Mouse (Mus musculus) forebrain, embryonic 12.5 days (tissue): ENCODE results near the gene Dnajb1. TPM values are rescaled to one million over a fixed set of nuclear protein-coding genes. Genes with fewer than 3 reads are reported as not detected.
A peak's percentile ranks its signal among the peaks of the same experiment; 100 is the strongest.

ENCODE experiments used
- ATAC-seq: fragments of 200-750 bp; cut with Nextera tagmentation; 2 replicates; pipeline ENCODE4 v1.8.0; 2017; ENCODE audit warnings: moderate TSS enrichment; ENCODE audit not compliant: low FRiP score
- H3K27ac ChIP-seq: fragments of 300-500 bp; sonication (generic); 2 replicates; pipeline ENCODE4 v1.5.1; 2016; ENCODE audit warnings: mild to moderate bottlenecking
- H3K27me3 ChIP-seq: fragments of 300-500 bp; sonication (generic); 2 replicates; pipeline ENCODE4 v1.6.1; 2016; ENCODE audit warnings: mild to moderate bottlenecking
- H3K36me3 ChIP-seq: fragments of 300-500 bp; sonication (generic); replicated peaks from 2 replicates; pipeline ENCODE4 v1.6.1; 2016; ENCODE audit warnings: mild to moderate bottlenecking
- H3K4me1 ChIP-seq: fragments of 300-500 bp; sonication (generic); 2 replicates; pipeline ENCODE4 v1.6.1; 2016
- H3K4me2 ChIP-seq: fragments of 300-500 bp; sonication (generic); 2 replicates; pipeline ENCODE4 v1.6.1; 2016; ENCODE audit warnings: mild to moderate bottlenecking, moderate library complexity
- H3K4me3 ChIP-seq: fragments of 300-500 bp; sonication (generic); replicated peaks from 2 replicates; pipeline ENCODE4 v1.5.1; 2016; ENCODE audit warnings: mild to moderate bottlenecking
- H3K9ac ChIP-seq: fragments of 300-500 bp; sonication (generic); 2 replicates; pipeline ENCODE4 v1.6.1; 2016; ENCODE audit warnings: mild to moderate bottlenecking
- H3K9me3 ChIP-seq: fragments of 300-500 bp; sonication (generic); 2 replicates; pipeline ENCODE4 v1.6.1; 2016
- WGBS: fragments of 180-500 bp; shearing (Covaris S2); methylation state at CpG from one replicate; pipeline ENCODE4 v1.1.7; 2016; 5-methylcytosine and 5-hydroxymethylcytosine counted together
- polyA plus RNA-seq: library from polyadenylated mRNA; unstranded; fragments of >200 nt; fragmentation: Nextera tagmentation; extraction: Ambion mirVana; gene quantifications from 2 replicates; pipeline ENCODE4 v1.2.1, GENCODE M21; 2016

The Dnajb1 gene
- polyA plus RNA-seq, 1 experiment from 2014 or later = 63.0 TPM

- no peak overlapping the region for H3K4me3 ChIP-seq
- H3K4me2 ChIP-seq = no peak overlapping the region
- no peaks in the 10 kb centered on the region for H3K27me3 ChIP-seq
- 95% methylated on average over 10 of the region's 10 CpGs for WGBS
- no peaks in the 10 kb centered on the region for H3K9me3 ChIP-seq
- peaks cover 31% of the 10 kb centered on the region for H3K4me1 ChIP-seq
- H3K27ac ChIP-seq = no peak overlapping the region
- no peak overlapping the region for H3K9ac ChIP-seq
- no peak for ATAC-seq
- peaks cover 46% of the 10 kb centered on the region for H3K36me3 ChIP-seq
Measured at GRCm38 (mm10) chr8:83571791-83572190, 36.2 kb upstream of the Dnajb1 start.

GRCm38 (mm10) chr8:83572246-83572812, 35.7 kb upstream of the Dnajb1 start:
- WGBS = 93% methylated on average over 5 of the region's 5 CpGs
- H3K4me3 ChIP-seq = no peak overlapping the region
- peaks cover 35% of the 10 kb centered on the region for H3K4me1 ChIP-seq
- no peak for ATAC-seq
- H3K9ac ChIP-seq = no peak overlapping the region
- H3K9me3 ChIP-seq = no peaks in the 10 kb centered on the region
- H3K4me2 ChIP-seq = no peak overlapping the region
- H3K27ac ChIP-seq = no peak overlapping the region
- peaks cover 46% of the 10 kb centered on the region for H3K36me3 ChIP-seq
- no peaks in the 10 kb centered on the region for H3K27me3 ChIP-seq

DNA sequence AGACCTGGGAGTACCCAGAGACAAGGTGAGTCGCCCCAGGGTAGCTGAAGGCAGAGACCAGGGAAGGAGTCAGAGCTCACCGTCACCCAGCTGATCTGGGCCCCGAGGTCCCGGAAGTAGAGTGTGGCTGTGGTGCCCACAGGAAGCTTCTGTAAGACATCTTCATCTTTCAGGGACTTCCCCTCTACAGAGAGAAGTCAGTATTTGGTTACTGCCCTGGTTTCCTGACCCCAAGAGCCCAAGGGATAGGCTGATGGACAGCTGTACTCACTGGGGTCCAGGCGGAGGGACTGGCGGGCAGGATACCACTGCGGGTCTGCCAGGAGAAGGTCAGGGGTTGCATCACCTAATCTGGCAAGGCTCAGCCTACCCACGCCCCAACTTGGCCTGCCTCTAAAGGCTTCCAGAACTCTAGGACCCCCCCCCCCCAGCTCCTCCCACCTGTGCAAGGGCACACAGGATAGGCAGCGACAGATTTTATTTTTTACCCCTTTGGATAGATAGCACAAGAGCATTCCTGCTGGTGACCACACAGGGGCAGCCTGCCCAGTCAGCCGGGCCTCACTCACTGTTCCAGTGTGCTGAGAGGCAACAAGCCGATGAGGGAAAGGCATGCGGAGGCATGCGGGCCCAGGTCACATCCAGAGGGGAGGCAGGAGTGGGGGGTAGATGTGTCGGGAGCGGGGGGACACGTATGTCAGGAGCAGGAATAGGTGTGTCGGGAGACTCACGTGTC, 34.7 kb upstream of the Dnajb1 start:
- ATAC-seq = no peak
- H3K27me3 ChIP-seq = no peaks in the 10 kb centered on the region
- H3K27ac ChIP-seq = no peak overlapping the region
- H3K4me2 ChIP-seq = no peak overlapping the region
- peaks cover 32% of the 10 kb centered on the region for H3K4me1 ChIP-seq
- H3K9me3 ChIP-seq = no peaks in the 10 kb centered on the region
- WGBS = 89% methylated on average over 17 of the region's 18 CpGs
- H3K4me3 ChIP-seq = no peak overlapping the region
- H3K36me3 ChIP-seq = peaks cover 46% of the 10 kb centered on the region
- no peak overlapping the region for H3K9ac ChIP-seq

DNA sequence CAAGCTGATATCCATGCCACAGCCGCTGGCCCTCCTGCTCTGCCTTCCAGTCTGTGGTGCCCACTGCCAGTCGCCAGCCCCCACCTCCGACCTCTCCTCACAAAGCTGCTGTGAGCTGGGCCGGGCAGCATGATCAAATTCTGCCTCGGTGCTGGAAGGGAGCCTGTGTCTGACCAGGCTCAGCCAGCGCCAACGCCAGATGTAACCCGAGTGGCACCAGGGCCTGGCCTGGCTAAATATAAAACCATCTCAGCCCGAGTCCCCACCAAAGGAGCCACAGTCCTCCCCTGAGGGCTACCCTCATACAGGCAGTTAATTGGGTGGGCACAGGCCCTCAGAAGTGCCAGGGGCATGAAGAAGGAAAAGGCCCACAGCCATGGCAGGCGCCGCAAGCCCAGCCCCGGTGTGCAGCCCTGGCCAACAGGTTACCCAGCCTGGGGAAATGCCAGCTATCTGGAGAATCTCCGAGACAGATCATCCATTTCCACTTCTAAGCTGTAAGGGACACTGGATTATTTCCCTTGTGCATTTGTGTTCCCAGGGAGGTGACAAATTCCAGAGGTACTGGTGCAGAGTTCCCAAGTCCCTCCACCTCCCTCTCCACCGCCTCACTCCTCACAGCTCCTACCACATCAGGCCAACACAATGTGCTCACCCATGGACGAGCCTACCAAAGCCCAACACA, 33.2 kb upstream of the Dnajb1 start:
- H3K27ac ChIP-seq = no peak overlapping the region
- H3K9ac ChIP-seq = no peak overlapping the region
- ATAC-seq = no peak
- H3K36me3 ChIP-seq = peaks cover 38% of the 10 kb centered on the region
- H3K4me3 ChIP-seq = no peak overlapping the region
- WGBS = 89% methylated on average over 15 of the region's 15 CpGs
- no peaks in the 10 kb centered on the region for H3K27me3 ChIP-seq
- peaks cover 35% of the 10 kb centered on the region for H3K4me1 ChIP-seq
- no peaks in the 10 kb centered on the region for H3K9me3 ChIP-seq
- H3K4me2 ChIP-seq = no peak overlapping the region

- peaks cover 38% of the 10 kb centered on the region for H3K4me1 ChIP-seq
- ATAC-seq = no peak
- H3K9me3 ChIP-seq = no peaks in the 10 kb centered on the region
- no peak overlapping the region for H3K4me2 ChIP-seq
- 84% methylated on average over 17 of the region's 17 CpGs for WGBS
- peak overlapping the region; percentile 9; the same call in 1 of the 2 replicates for H3K27ac ChIP-seq
- peaks cover 27% of the 10 kb centered on the region for H3K36me3 ChIP-seq
- no peak overlapping the region for H3K9ac ChIP-seq
- H3K4me3 ChIP-seq = no peak overlapping the region
- H3K27me3 ChIP-seq = no peaks in the 10 kb centered on the region
Measured at GRCm38 (mm10) chr8:83575561-83576515, 32.2 kb upstream of the Dnajb1 start.

GRCm38 (mm10) chr8:83576516-83576895, 31.5 kb upstream of the Dnajb1 start:
- no peak overlapping the region for H3K4me2 ChIP-seq
- H3K9me3 ChIP-seq = no peaks in the 10 kb centered on the region
- no peak for ATAC-seq
- WGBS = 63% methylated on average over 4 of the region's 4 CpGs
- H3K4me3 ChIP-seq = no peak overlapping the region
- H3K9ac ChIP-seq = no peak overlapping the region
- H3K4me1 ChIP-seq = peaks cover 40% of the 10 kb centered on the region
- no peaks in the 10 kb centered on the region for H3K27me3 ChIP-seq
- peaks cover 22% of the 10 kb centered on the region for H3K36me3 ChIP-seq
- no peak overlapping the region for H3K27ac ChIP-seq

- Histone ChIP-seq H3K36me3 (peaks cover 18% of the 10 kb centered on the region), H3K4me2 (no peak overlapping the region), H3K4me3 (no peak overlapping the region), H3K4me1 (peaks cover 43% of the 10 kb centered on the region), H3K27me3 (no peaks in the 10 kb centered on the region), H3K9me3 (no peaks in the 10 kb centered on the region), H3K9ac (0 out of 2 replicates have a peak overlapping the region, but pooled peaks have one; percentile 17), H3K27ac (0 out of 2 replicates have a peak overlapping the region, but pooled peaks have one; percentile 32)
- ATAC-seq = no peak
- WGBS = 87% methylated on average over 4 of the region's 4 CpGs
Measured at GRCm38 (mm10) chr8:83576921-83577320, 31.1 kb upstream of the Dnajb1 start.

DNA sequence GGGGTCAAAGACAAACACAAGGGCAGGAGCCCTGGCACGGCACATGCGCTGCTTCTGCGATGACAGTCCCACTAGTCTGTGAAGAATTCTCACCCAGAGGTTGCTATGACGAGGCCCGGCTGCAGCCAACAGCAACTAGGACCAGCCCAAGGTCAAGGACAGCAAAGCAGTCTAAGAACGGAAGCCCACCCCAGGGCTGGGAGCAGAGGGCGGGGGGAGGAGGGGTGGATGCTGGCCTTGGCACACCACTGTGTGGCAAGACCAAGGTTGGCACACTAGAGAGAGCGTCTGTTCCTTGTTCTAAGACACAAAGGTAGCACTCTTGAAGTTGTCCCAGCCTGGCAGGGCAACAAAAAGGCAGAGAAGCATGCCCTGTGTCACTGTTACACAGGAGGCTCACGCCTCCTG, 30.6 kb upstream of the Dnajb1 start:
- Histone ChIP-seq H3K4me3 (no peak overlapping the region), H3K4me2 (no peak overlapping the region), H3K27ac (0 out of 2 replicates have a peak overlapping the region, but pooled peaks have one; percentile 31), H3K36me3 (peaks cover 13% of the 10 kb centered on the region), H3K27me3 (no peaks in the 10 kb centered on the region), H3K9ac (0 out of 2 replicates have a peak overlapping the region, but pooled peaks have one; percentile 17), H3K9me3 (no peaks in the 10 kb centered on the region), H3K4me1 (peaks cover 43% of the 10 kb centered on the region)
- ATAC-seq = no peak
- 65% methylated on average over 9 of the region's 9 CpGs for WGBS

- WGBS = 78% methylated on average over 17 of the region's 17 CpGs
- Histone ChIP-seq H3K9ac (0 out of 2 replicates have a peak overlapping the region, but pooled peaks have one; percentile 21), H3K36me3 (peaks cover 4% of the 10 kb centered on the region)
Measured at GRCm38 (mm10) chr8:83578131-83579055, 29.6 kb upstream of the Dnajb1 start.

GRCm38 (mm10) chr8:83579676-83580075, 28.3 kb upstream of the Dnajb1 start:
- Histone ChIP-seq H3K27me3 (no peaks in the 10 kb centered on the region), H3K27ac (no peak overlapping the region), H3K4me3 (no peak overlapping the region), H3K4me2 (no peak overlapping the region), H3K36me3 (peaks cover 11% of the 10 kb centered on the region), H3K9me3 (no peaks in the 10 kb centered on the region), H3K4me1 (peaks cover 54% of the 10 kb centered on the region), H3K9ac (no peak overlapping the region)
- WGBS = 91% methylated on average over 8 of the region's 8 CpGs
- no peak for ATAC-seq

More at GRCm38 (mm10) chr8:83578131-83579055, 29.6 kb upstream of the Dnajb1 start:
- Histone ChIP-seq H3K9me3 (no peaks in the 10 kb centered on the region), H3K4me1 (peaks cover 50% of the 10 kb centered on the region), H3K4me3 (no peak overlapping the region), H3K4me2 (no peak overlapping the region), H3K27me3 (no peaks in the 10 kb centered on the region), H3K27ac (0 out of 2 replicates have a peak overlapping the region, but pooled peaks have one; percentile 3)
- ATAC-seq = no peak

- Histone ChIP-seq H3K4me1 (peaks cover 54% of the 10 kb centered on the region), H3K9me3 (no peaks in the 10 kb centered on the region), H3K36me3 (peaks cover 11% of the 10 kb centered on the region), H3K27ac (no peak overlapping the region), H3K27me3 (no peaks in the 10 kb centered on the region), H3K9ac (no peak overlapping the region), H3K4me3 (no peak overlapping the region), H3K4me2 (no peak overlapping the region)
- WGBS = 93% methylated on average over 8 of the region's 8 CpGs
- no peak for ATAC-seq
Measured at GRCm38 (mm10) chr8:83580826-83581225, 27.2 kb upstream of the Dnajb1 start.
